Mouse (Mus musculus) midbrain, embryonic 11.5 days (tissue): ENCODE measurements around the gene Skint10. TPM values are rescaled to one million over a fixed set of nuclear protein-coding genes. Genes with fewer than 3 reads are reported as not detected.

ENCODE experiments used
- ATAC-seq: fragments of 200-750 bp; cut with Nextera tagmentation; 2 replicates; pipeline ENCODE4 v1.8.0; 2017; ENCODE audit warnings: moderate TSS enrichment, moderate library complexity; ENCODE audit not compliant: low FRiP score
- DNase-seq: peaks from one replicate; pipeline ENCODE4 v3.0.0; 2015; ENCODE audit warnings: low spot score; ENCODE audit errors: missing footprints
- H3K27ac ChIP-seq: fragments of 300-500 bp; sonication (generic); 2 replicates; pipeline ENCODE4 v1.5.1; 2014; ENCODE audit warnings: low read depth, low read length
- H3K27me3 ChIP-seq: fragments of 300-500 bp; sonication (generic); 2 replicates; pipeline ENCODE4 v1.6.1; 2014; ENCODE audit warnings: mild to moderate bottlenecking, low read length, moderate library complexity, mixed read lengths; ENCODE audit not compliant: control insufficient read depth, insufficient read depth
- H3K36me3 ChIP-seq: fragments of 300-500 bp; sonication (generic); 2 replicates; pipeline ENCODE4 v1.6.1; 2014; ENCODE audit warnings: mild to moderate bottlenecking, low read length, moderate library complexity, mixed read lengths; ENCODE audit not compliant: control insufficient read depth, insufficient read depth
- H3K4me1 ChIP-seq: fragments of 300-500 bp; sonication (generic); 2 replicates; pipeline ENCODE4 v1.6.1; 2014; ENCODE audit warnings: low read length; ENCODE audit not compliant: control insufficient read depth, insufficient read depth
- H3K4me2 ChIP-seq: fragments of 300-500 bp; sonication (generic); 2 replicates; pipeline ENCODE4 v1.6.1; 2014; ENCODE audit warnings: mild to moderate bottlenecking, moderate library complexity
- H3K4me3 ChIP-seq: fragments of 300-500 bp; sonication (generic); 2 replicates; pipeline ENCODE4 v1.5.1; 2014; ENCODE audit warnings: low read depth, low read length
- H3K9ac ChIP-seq: fragments of 300-500 bp; sonication (generic); 2 replicates; pipeline ENCODE4 v1.6.1; 2014; ENCODE audit warnings: low read length
- H3K9me3 ChIP-seq: fragments of 300-500 bp; sonication (generic); 2 replicates; pipeline ENCODE4 v1.6.1; 2016; ENCODE audit warnings: low read length; ENCODE audit not compliant: control insufficient read depth
- WGBS: fragments of 180-500 bp; shearing (Covaris S2); extraction: QIAGEN DNeasy Blood & Tissue Kit; methylation state at CpG from one replicate; pipeline ENCODE4 v1.1.7; 2014; 5-methylcytosine and 5-hydroxymethylcytosine counted together
- polyA plus RNA-seq: library from polyadenylated mRNA; unstranded; fragments of >200 nt; fragmentation: Nextera tagmentation; extraction: Ambion mirVana; gene quantifications from 2 replicates; pipeline ENCODE4 v1.2.1, GENCODE M21; 2014

The Skint10 gene
- polyA plus RNA-seq: not detected in 2 replicates

GRCm38 (mm10) chr4:112774766-112775165, at the start of gene Skint10:
TSS of gene Skint10 (minus strand) at chr4:112774866.
- no peak within 1 kb of the TSS for H3K9ac ChIP-seq
- H3K4me1 ChIP-seq: no peaks in the 10 kb centered on the region
- 81% methylated on average over 1 of the region's 1 CpGs for WGBS
- H3K9me3 ChIP-seq: peaks cover 3% of the 10 kb centered on the region
- no peak within 1 kb of the TSS for H3K4me2 ChIP-seq
- ATAC-seq (no peak), DNase-seq (no peak)
- no peak within 1 kb of the TSS for H3K27ac ChIP-seq
- H3K27me3 ChIP-seq: no peaks in the 10 kb centered on the region
- no peaks in the 10 kb centered on the region for H3K36me3 ChIP-seq
- H3K4me3 ChIP-seq: no peak within 1 kb of the TSS

GRCm38 (mm10) chr4:112790646-112791045, 16.0 kb upstream of the Skint10 start:
- H3K9ac ChIP-seq: no peak overlapping the region
- WGBS: 2% methylated on average over 1 of the region's 1 CpGs
- ATAC-seq (no peak), DNase-seq (no peak)
- no peak overlapping the region for H3K4me3 ChIP-seq
- peaks cover 6% of the 10 kb centered on the region; the same call in 1 of the 2 replicates for H3K9me3 ChIP-seq
- H3K27ac ChIP-seq: no peak overlapping the region
- H3K4me1 ChIP-seq: no peaks in the 10 kb centered on the region
- H3K36me3 ChIP-seq: no peaks in the 10 kb centered on the region
- H3K4me2 ChIP-seq: no peak overlapping the region
- H3K27me3 ChIP-seq: no peaks in the 10 kb centered on the region

Other genes starting within 250 kb of the Skint10 start
- gene Skint2, start 217.7 kb downstream of the Skint10 start, polyA plus RNA-seq: not detected in 2 replicates